13 mouse cellular contexts compared by ENCODE assay signal in the genomic region with DNA sequence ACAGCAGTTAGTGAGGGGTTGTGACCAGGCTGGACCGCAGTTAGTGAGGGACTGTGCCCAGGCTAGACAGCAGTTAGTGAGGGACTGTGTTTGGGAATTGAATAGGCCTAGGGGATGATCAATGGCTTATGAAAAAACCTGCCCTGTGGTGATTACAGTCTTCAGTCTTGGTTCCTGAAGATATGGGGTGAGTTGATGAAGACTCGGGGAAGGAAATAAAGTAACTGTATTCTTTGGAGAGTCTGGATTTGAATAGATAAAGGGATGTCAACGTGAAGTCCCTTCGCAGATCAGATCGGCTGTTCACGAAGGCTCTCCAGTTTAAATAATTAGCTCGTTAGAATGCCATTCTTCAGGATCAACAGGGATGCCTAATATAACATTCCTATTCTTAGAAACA.
"Had no signal": no experiment of that assay in that cellular context is flagged by ENCODE, and none has a peak within 500 bp of the region (broad histone marks: within the 10 kb centered on the region; RNA-seq: fewer than 3 reads in every experiment).

No protein-coding gene starts in this region.

- H3K9me3 ChIP-seq: limb, embryonic 13.5 days; midbrain, embryonic 10.5 days; neural tube, embryonic 13.5 days had no signal

- H3K27ac ChIP-seq: kidney, postnatal 0 days; limb, embryonic 13.5 days; midbrain, embryonic 10.5 days; neural tube, embryonic 13.5 days had no signal

- H3K27me3 ChIP-seq: limb, embryonic 13.5 days; neural tube, embryonic 13.5 days had no signal

- H3K9ac ChIP-seq: limb, embryonic 13.5 days; neural tube, embryonic 13.5 days had no signal

- H3K4me3 ChIP-seq: limb, embryonic 13.5 days; midbrain, embryonic 10.5 days; neural tube, embryonic 13.5 days had no signal

- H3K4me2 ChIP-seq: limb, embryonic 13.5 days; neural tube, embryonic 13.5 days had no signal

- H3K4me1 ChIP-seq: limb, embryonic 13.5 days; neural tube, embryonic 13.5 days had no signal

- DNase-seq: kidney, adult 11 months; kidney, adult 9 months; kidney, postnatal 36 days; layer of hippocampus, adult 9-11 months; left cerebral cortex, postnatal 4 days; lung, adult 18-20 months; midbrain, embryonic 14.5 days; right cerebral cortex, postnatal 25 days; thymus, postnatal 36 days had no signal

- H3K36me3 ChIP-seq: limb, embryonic 13.5 days; midbrain, embryonic 10.5 days; neural tube, embryonic 13.5 days had no signal
